Mouse (Mus musculus) heart, embryonic 16.5 days (tissue): ENCODE data around the gene Anxa2. TPM values are rescaled to one million over a fixed set of nuclear protein-coding genes. Genes with fewer than 3 reads are reported as not detected.
A peak's percentile ranks its signal among the peaks of the same experiment; 100 is the strongest.

Experiments used
- ATAC-seq: fragments of 200-750 bp; cut with Nextera tagmentation; replicated peaks from 2 replicates; pipeline ENCODE4 v1.8.0; 2017; ENCODE audit warnings: moderate number of reproducible peaks; ENCODE audit not compliant: insufficient read depth, low FRiP score; ENCODE audit errors: extremely low read depth
- H3K27ac ChIP-seq: fragments of 300-500 bp; sonication (generic); 2 replicates; pipeline ENCODE4 v1.5.1; 2014; ENCODE audit warnings: mild to moderate bottlenecking, low read length, control low read depth, moderate library complexity
- H3K27me3 ChIP-seq: fragments of 300-500 bp; sonication (generic); 2 replicates; pipeline ENCODE4 v1.6.1; 2014; ENCODE audit warnings: low read length, mixed read lengths; ENCODE audit not compliant: control insufficient read depth, insufficient read depth
- H3K36me3 ChIP-seq: fragments of 300-500 bp; sonication (generic); 2 replicates; pipeline ENCODE4 v1.6.1; 2014; ENCODE audit not compliant: control insufficient read depth, insufficient read depth
- H3K4me1 ChIP-seq: fragments of 300-500 bp; sonication (generic); 2 replicates; pipeline ENCODE4 v1.6.1; 2014; ENCODE audit warnings: low read length, mixed read lengths; ENCODE audit not compliant: control insufficient read depth, insufficient read depth
- H3K4me2 ChIP-seq: fragments of 300-500 bp; sonication (generic); 2 replicates; pipeline ENCODE4 v1.6.1; 2014; ENCODE audit warnings: low read depth, mild to moderate bottlenecking, control low read depth, low read length
- H3K4me3 ChIP-seq: fragments of 300-500 bp; sonication (generic); 2 replicates; pipeline ENCODE4 v1.5.1; 2014; ENCODE audit warnings: mild to moderate bottlenecking, control low read depth, low read length
- H3K9ac ChIP-seq: fragments of 300-500 bp; sonication (generic); 2 replicates; pipeline ENCODE4 v1.6.1; 2014; ENCODE audit warnings: low read length, control low read depth
- H3K9me3 ChIP-seq: fragments of 300-500 bp; sonication (generic); replicated peaks from 2 replicates; pipeline ENCODE4 v1.6.1; 2016; ENCODE audit warnings: low read length; ENCODE audit not compliant: control insufficient read depth
- WGBS: fragments of 180-500 bp; shearing (Covaris S2); extraction: QIAGEN DNeasy Blood & Tissue Kit; methylation state at CpG from one replicate; pipeline ENCODE4 v1.1.7; 2014; 5-methylcytosine and 5-hydroxymethylcytosine counted together
- polyA plus RNA-seq: library from polyadenylated mRNA; unstranded; fragments of >200 nt; fragmentation: Nextera tagmentation; extraction: Ambion mirVana; gene quantifications from 2 replicates; pipeline ENCODE4 v1.2.1, GENCODE M21; 2015

The Anxa2 gene
- polyA plus RNA-seq, 1 experiment from 2014 or later, result 622 TPM

DNA sequence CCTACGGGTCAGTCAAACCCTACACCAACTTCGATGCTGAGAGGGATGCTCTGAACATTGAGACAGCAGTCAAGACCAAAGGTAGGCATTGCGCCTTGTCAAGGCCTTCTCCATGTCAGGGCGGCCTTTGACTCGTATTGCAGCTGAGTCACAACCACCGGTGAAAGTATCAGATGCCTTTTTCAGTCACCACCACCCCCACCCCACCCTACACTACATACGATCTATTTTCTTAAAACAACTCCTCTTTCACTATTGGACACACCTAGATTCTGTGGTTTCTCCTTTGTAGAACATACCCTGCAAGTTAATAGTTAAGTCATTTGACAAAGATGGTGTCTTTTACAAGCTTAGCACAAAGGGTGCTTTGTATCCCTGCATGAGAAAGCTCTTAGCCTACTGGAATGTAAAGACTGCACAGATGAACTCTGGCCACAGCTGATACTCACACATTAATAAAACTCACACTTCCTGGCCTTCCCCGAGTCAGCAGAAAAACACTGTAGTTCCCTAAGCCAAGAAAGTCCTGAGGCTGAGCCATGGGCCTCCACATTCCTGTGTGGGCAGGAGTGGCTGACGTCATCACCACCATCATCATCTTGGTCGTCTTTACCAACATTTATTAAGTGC lies 14.0 kb downstream of the Anxa2 start:
- no peak overlapping the region for H3K9ac ChIP-seq
- 50% methylated on average over 10 of the region's 10 CpGs for WGBS
- no peaks in the 10 kb centered on the region for H3K9me3 ChIP-seq
- H3K4me2 ChIP-seq, result no peak overlapping the region
- H3K27ac ChIP-seq, result peak overlapping the region; percentile 52
- no peak for ATAC-seq
- H3K27me3 ChIP-seq, result no peaks in the 10 kb centered on the region
- no peak overlapping the region for H3K4me3 ChIP-seq
- peaks cover 69% of the 10 kb centered on the region for H3K4me1 ChIP-seq
- H3K36me3 ChIP-seq, result peaks cover 30% of the 10 kb centered on the region

DNA sequence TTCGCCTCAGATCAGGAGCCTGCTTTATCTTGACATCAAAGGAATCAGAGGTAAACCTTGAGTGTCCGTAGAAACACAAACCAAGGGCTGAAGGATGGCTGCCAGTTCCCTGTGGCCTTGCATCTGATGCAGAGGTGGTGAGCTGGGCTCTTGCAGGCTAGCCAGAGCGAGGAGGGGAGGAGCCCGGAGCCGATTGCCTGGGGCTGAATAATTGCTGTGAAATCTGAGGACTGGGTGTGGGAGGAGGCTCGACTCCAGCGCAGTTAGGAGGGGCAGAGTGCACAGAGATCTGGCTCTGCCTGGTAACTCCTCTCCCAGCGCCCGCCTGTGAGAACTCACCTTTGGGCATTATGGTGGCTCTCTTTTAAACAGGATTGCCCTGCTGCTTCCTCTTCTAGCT lies 15.6 kb downstream of the Anxa2 start:
- H3K4me2 ChIP-seq, result no peak overlapping the region
- WGBS, result 15% methylated on average over 9 of the region's 9 CpGs
- H3K4me3 ChIP-seq, result no peak overlapping the region
- H3K9ac ChIP-seq, result no peak overlapping the region
- peak; percentile 62; the same call in 1 of the 2 replicates for ATAC-seq
- H3K36me3 ChIP-seq, result peaks cover 37% of the 10 kb centered on the region
- peaks cover 76% of the 10 kb centered on the region for H3K4me1 ChIP-seq
- H3K9me3 ChIP-seq, result no peaks in the 10 kb centered on the region
- peak overlapping the region; percentile 96 for H3K27ac ChIP-seq
- H3K27me3 ChIP-seq, result no peaks in the 10 kb centered on the region

DNA sequence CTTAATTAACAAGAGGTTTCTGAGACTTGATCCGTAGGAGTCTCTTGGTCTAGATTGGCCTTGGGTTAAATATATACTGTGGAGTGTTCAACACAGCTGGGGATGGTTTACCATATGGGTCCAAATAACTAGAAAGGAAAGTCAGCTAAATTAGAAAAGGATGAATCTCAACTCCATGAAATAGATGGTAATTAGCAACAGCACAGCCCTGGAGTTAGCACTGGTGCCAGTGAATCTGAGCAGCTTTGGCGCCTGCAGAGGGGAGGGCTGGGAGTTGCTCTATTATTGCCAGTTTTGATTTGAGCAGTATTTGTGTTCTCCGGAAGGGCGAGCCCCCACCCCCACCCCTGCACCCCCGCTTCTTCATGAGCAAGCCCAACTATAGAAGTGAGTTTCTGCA lies 16.9 kb downstream of the Anxa2 start:
- ATAC-seq, result no peak
- peaks cover 31% of the 10 kb centered on the region for H3K36me3 ChIP-seq
- peak overlapping the region; percentile 65 for H3K9ac ChIP-seq
- H3K27ac ChIP-seq, result peak overlapping the region; percentile 96
- H3K4me3 ChIP-seq, result no peak overlapping the region
- H3K4me2 ChIP-seq, result peak overlapping the region; percentile 50
- H3K9me3 ChIP-seq, result no peaks in the 10 kb centered on the region
- H3K4me1 ChIP-seq, result peaks cover 78% of the 10 kb centered on the region
- H3K27me3 ChIP-seq, result no peaks in the 10 kb centered on the region
- 45% methylated on average over 5 of the region's 5 CpGs for WGBS

DNA sequence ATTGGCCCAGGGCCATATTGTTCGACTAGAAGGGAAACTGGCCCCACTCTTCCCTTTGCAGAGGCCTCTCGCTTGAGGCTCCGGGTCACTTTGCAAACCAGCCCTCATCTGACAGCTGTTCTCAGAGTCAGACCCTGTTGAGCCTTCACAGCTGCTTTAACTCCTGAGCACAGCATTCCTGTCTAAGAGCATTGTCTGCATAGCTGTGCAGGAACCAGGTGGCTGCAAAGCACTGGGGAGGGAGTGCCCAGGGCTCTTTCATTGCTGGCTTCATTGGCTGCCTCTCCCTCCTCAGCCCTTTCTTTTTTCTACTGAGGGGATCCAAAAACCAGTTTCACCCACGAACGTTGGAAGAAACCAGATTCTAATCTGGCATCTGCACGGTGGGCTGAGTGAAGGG lies 17.5 kb downstream of the Anxa2 start:
- peaks cover 29% of the 10 kb centered on the region for H3K36me3 ChIP-seq
- peak overlapping the region; percentile 50 for H3K4me2 ChIP-seq
- no peaks in the 10 kb centered on the region for H3K27me3 ChIP-seq
- H3K9me3 ChIP-seq, result no peaks in the 10 kb centered on the region
- WGBS, result 4% methylated on average over 6 of the region's 6 CpGs
- H3K9ac ChIP-seq, result peak overlapping the region; percentile 65
- H3K4me3 ChIP-seq, result no peak overlapping the region
- peaks cover 78% of the 10 kb centered on the region for H3K4me1 ChIP-seq
- peak; percentile 80 for ATAC-seq
- H3K27ac ChIP-seq, result peak overlapping the region; percentile 96

DNA sequence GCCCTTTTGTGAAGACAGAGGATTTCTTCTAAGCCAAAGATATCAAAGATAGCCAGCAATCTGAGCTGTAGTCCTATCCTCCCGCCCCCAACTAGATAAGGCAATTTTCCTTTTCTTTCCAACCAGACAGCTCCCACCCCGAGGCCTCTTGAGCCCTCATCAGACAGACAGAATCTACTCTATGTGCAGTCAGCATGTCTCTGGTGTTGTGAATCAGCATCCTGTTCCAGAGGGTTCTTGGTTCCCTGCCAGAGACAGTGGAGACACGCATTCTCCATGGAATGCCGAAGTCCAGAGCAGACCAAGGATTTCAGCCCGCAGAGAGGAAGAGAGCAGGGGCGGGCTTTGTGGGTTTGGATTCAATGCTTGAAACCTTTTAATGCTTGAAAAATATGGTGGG lies 19.3 kb downstream of the Anxa2 start:
- Histone ChIP-seq H3K27me3 (no peaks in the 10 kb centered on the region), H3K9ac (no peak overlapping the region), H3K4me3 (no peak overlapping the region), H3K9me3 (no peaks in the 10 kb centered on the region), H3K27ac (peak overlapping the region; percentile 96), H3K4me1 (peaks cover 78% of the 10 kb centered on the region), H3K4me2 (no peak overlapping the region), H3K36me3 (peaks cover 23% of the 10 kb centered on the region)
- 14% methylated on average over 6 of the region's 6 CpGs for WGBS
- peak; percentile 73 for ATAC-seq

DNA sequence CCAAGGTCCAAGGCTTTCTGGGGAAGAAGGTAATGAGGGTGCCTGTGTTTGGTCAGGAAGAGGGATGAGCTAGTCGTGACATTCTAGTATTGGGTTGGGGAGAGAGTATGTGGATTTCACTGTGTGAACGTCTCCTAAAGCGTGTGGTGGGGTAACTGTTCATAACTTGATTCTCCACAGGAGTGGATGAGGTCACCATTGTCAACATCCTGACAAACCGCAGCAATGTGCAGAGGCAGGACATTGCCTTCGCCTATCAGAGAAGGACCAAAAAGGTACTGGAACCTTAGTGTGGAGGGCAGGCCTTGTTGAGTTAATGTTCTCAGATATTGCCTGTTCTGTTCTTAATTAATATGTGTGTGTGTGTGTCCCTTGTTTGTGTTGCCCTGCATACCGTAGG lies 22.5 kb downstream of the Anxa2 start:
- no peak overlapping the region for H3K4me2 ChIP-seq
- no peak overlapping the region for H3K9ac ChIP-seq
- 57% methylated on average over 6 of the region's 6 CpGs for WGBS
- peaks cover 27% of the 10 kb centered on the region for H3K36me3 ChIP-seq
- no peaks in the 10 kb centered on the region for H3K27me3 ChIP-seq
- no peaks in the 10 kb centered on the region for H3K9me3 ChIP-seq
- H3K27ac ChIP-seq, result 0 out of 2 replicates have a peak overlapping the region, but pooled peaks have one; percentile 7
- ATAC-seq, result no peak
- H3K4me3 ChIP-seq, result no peak overlapping the region
- peaks cover 68% of the 10 kb centered on the region for H3K4me1 ChIP-seq

DNA sequence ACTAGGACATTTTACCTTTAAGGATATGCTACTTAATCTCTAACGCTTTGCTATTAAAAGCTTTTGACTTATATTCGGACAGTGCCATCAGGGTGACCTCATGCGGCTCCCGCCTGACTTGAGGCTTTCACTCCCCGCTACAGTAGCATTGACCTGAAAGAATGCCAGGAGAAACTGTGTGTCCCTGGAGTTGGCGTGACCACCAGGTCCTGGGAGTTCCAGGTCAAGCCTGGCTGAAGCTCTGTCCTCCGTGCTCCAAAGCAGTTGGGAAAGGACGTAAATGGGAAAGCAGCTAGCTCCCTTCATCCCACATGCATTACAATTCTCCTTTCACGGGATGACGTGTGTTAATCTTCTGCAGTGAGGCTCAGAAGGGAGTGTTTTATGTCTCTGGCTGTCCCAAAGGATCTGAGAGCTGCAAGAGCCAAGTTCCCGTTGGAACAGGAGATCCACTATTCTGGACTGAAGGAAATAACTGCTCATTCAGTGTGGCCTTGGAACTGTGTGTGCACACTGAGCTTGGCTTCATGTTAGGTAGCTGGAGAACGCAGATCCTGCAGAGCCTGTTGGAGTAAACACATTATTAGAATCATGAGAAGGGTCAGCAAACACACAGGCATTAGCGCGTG lies 23.9 kb downstream of the Anxa2 start:
- Histone ChIP-seq H3K9ac (0 out of 2 replicates have a peak overlapping the region, but pooled peaks have one; percentile 18), H3K4me3 (no peak overlapping the region), H3K4me2 (0 out of 2 replicates have a peak overlapping the region, but pooled peaks have one; percentile 10), H3K9me3 (no peaks in the 10 kb centered on the region), H3K27ac (peak overlapping the region; percentile 80), H3K27me3 (no peaks in the 10 kb centered on the region), H3K36me3 (peaks cover 36% of the 10 kb centered on the region), H3K4me1 (peaks cover 55% of the 10 kb centered on the region)
- WGBS, result 37% methylated on average over 14 of the region's 14 CpGs
- no peak; the same call in 1 of the 2 replicates for ATAC-seq

DNA sequence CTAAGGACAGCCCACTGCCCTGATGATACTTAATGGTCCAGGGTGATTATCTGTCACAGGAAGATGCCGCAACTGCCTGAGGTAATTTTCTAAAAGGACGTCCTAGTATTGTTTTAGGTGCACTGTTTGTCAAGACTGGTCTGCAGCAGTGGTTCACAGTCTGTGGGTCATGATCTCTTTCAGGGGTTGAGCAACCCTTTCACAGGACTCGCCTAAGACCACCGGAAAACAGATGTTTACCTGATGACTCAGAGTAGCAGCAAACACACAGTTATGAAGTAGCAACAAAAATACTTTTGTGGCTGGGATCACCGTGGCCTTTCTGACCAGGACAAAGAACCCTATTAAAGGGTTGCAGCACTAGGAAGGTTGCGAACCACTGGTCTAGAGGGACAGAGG lies 24.4 kb downstream of the Anxa2 start:
- H3K9ac ChIP-seq, result no peak overlapping the region; the same call in 1 of the 2 replicates
- no peak overlapping the region for H3K4me3 ChIP-seq
- 55% methylated on average over 6 of the region's 6 CpGs for WGBS
- peaks cover 51% of the 10 kb centered on the region for H3K4me1 ChIP-seq
- no peak overlapping the region for H3K4me2 ChIP-seq
- H3K27ac ChIP-seq, result peak overlapping the region; percentile 80
- H3K9me3 ChIP-seq, result no peaks in the 10 kb centered on the region
- H3K36me3 ChIP-seq, result peaks cover 41% of the 10 kb centered on the region
- ATAC-seq, result no peak
- no peaks in the 10 kb centered on the region for H3K27me3 ChIP-seq

DNA sequence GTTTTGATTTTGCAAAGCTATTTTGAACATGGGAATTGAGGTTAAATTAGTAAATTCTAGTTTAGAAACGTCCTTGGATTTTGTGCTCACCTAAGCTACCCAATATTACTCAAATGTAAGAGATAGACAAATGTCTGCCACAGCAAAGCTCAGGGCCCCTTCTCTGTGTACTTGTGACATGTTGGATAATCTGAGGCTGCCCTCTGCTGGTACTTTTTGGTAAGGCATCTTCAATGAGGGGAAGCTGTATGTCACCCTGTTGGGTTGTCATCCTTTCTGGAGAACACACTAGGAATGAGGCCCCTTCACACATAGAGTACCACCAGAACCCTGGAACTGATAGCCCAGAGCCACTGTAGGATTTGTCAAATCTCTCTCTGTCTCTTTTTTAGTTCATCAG lies 26.9 kb downstream of the Anxa2 start:
- Histone ChIP-seq H3K9ac (no peak overlapping the region), H3K4me1 (peaks cover 39% of the 10 kb centered on the region), H3K4me3 (no peak overlapping the region), H3K27ac (no peak overlapping the region), H3K36me3 (peaks cover 58% of the 10 kb centered on the region), H3K9me3 (no peaks in the 10 kb centered on the region), H3K4me2 (no peak overlapping the region), H3K27me3 (no peaks in the 10 kb centered on the region)
- WGBS, result 2% methylated on average over 1 of the region's 1 CpGs
- peak; percentile 61; the same call in 1 of the 2 replicates for ATAC-seq
